Mouse (Mus musculus) right cerebral cortex, adult 2 months (tissue): ENCODE measurements around the gene Mei4.

Experiments used
- DNase-seq, 2 experiments: peaks; one replicate each; pipeline ENCODE4 v3.0.0; 2021 to 2022; ENCODE audit warnings: low spot score in 2 of 2

Gene Mei4

GRCm38 (mm10) chr9:82136119-82136518 is 272.6 kb downstream of the Mei4 start:
- DNase-seq, result no peak

- DNase-seq, result no peak
Measured at GRCm38 (mm10) chr9:82160143-82160542, 296.7 kb downstream of the Mei4 start.

- DNase-seq, result no peak
Measured at GRCm38 (mm10) chr9:82162415-82162814, 298.9 kb downstream of the Mei4 start.

DNA sequence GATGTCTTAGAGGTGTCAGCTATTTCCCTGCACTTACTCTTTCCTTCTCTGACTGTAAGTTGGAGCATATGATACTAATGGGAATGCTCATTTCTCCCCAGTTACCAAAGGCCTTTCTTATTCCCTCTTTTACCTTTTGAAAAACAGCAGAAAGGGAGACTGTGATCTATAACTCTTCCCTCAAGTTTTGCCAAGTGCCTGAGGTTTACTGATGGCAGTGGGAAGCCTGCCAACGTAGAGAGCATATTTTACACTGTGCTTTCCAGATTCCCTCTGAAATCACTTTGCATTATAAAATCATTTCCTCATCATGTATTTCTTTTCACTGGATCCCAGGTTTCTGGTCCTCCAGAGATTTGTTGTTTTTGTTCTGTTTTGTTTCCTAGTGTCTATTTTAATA is 354.5 kb downstream of the Mei4 start:
- no peak for DNase-seq

DNA sequence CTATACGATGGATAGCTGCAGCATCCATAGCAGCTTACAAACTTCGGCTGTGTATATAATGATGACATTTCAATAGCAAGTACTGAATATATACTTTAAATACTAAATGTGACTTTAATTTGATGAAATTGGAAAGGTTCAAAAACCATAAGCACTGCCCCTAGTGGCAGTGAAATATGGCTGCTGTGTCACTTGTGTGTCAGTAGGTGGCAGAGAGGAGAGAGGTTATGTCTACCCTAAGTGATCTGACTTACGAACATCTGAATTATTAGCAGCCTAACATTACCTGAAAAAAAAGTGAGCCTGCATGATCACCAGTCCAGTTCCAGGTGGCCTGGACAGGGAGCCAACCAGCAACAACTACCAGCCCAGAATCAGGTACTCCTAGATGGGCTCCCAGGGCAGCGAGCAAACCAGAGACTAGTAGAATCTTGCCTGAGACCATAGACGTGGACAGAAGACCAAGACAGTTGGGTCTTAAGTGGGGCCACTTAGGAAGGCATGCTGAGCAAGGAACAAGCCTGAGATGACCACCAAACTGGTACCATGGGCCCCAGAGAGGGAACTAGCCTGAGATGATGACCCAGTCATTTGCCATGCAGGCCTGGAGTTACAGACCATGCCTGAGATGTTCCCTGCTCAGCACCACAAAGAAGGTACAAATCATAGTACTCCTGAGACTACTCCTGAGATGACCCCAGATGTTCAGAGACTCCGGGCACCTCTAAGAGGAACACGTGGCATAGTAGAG is 384.4 kb downstream of the Mei4 start:
- no peak for DNase-seq
